Mouse (Mus musculus): ENCODE results near the gene Asb2.

GRCm38 (mm10) chr12:103367620-103368325, 12.0 kb upstream of the Asb2 start:
- no peak for TF ChIP-seq GATA1 (IDR thresholded peaks at IDR 0.05; ENCODE audit: borderline replicate concordance, low read length)
- TF ChIP-seq FLI1 (IDR thresholded peaks at IDR 0.05; ENCODE audit: low read length): no peak
